Mouse (Mus musculus) hindbrain, embryonic 13.5 days (tissue): ENCODE data around the gene 0610037L13Rik. TPM values are rescaled to one million over a fixed set of nuclear protein-coding genes. Genes with fewer than 3 reads are reported as not detected.

Source experiments
- ATAC-seq: fragments of 200-750 bp; cut with Nextera tagmentation; 2 replicates; pipeline ENCODE4 v1.8.0; 2017; ENCODE audit warnings: moderate TSS enrichment; ENCODE audit not compliant: low FRiP score
- H3K27ac ChIP-seq: fragments of 300-500 bp; sonication (generic); 2 replicates; pipeline ENCODE4 v1.5.1; 2015; ENCODE audit warnings: inconsistent platforms, mild to moderate bottlenecking, moderate library complexity
- H3K27me3 ChIP-seq: fragments of 300-500 bp; sonication (generic); 2 replicates; pipeline ENCODE4 v1.6.1; 2015; ENCODE audit warnings: mild to moderate bottlenecking, inconsistent platforms
- H3K36me3 ChIP-seq: fragments of 300-500 bp; sonication (generic); 2 replicates; pipeline ENCODE4 v1.6.1; 2015; ENCODE audit warnings: mild to moderate bottlenecking, inconsistent platforms
- H3K4me1 ChIP-seq: fragments of 300-500 bp; sonication (generic); replicated peaks from 2 replicates; pipeline ENCODE4 v1.6.1; 2015; ENCODE audit warnings: inconsistent platforms
- H3K4me2 ChIP-seq: fragments of 300-500 bp; sonication (generic); 2 replicates; pipeline ENCODE4 v1.6.1; 2015; ENCODE audit warnings: inconsistent platforms, mild to moderate bottlenecking, moderate library complexity
- H3K4me3 ChIP-seq: fragments of 300-500 bp; sonication (generic); 2 replicates; pipeline ENCODE4 v1.5.1; 2015; ENCODE audit warnings: mild to moderate bottlenecking, inconsistent platforms
- H3K9ac ChIP-seq: fragments of 300-500 bp; sonication (generic); 2 replicates; pipeline ENCODE4 v1.6.1; 2015; ENCODE audit warnings: mild to moderate bottlenecking, inconsistent platforms
- H3K9me3 ChIP-seq: fragments of 300-500 bp; sonication (generic); 2 replicates; pipeline ENCODE4 v1.6.1; 2016; ENCODE audit warnings: inconsistent platforms
- WGBS: fragments of 180-500 bp; shearing (Covaris S2); methylation state at CpG from one replicate; pipeline ENCODE4 v1.1.7; 2015; 5-methylcytosine and 5-hydroxymethylcytosine counted together
- polyA plus RNA-seq: library from polyadenylated mRNA; unstranded; fragments of >200 nt; fragmentation: Nextera tagmentation; extraction: Ambion mirVana; gene quantifications from 2 replicates; pipeline ENCODE4 v1.2.1, GENCODE M21; 2015

Gene 0610037L13Rik
- polyA plus RNA-seq, 1 experiment from 2014 or later: 93.7 TPM

DNA sequence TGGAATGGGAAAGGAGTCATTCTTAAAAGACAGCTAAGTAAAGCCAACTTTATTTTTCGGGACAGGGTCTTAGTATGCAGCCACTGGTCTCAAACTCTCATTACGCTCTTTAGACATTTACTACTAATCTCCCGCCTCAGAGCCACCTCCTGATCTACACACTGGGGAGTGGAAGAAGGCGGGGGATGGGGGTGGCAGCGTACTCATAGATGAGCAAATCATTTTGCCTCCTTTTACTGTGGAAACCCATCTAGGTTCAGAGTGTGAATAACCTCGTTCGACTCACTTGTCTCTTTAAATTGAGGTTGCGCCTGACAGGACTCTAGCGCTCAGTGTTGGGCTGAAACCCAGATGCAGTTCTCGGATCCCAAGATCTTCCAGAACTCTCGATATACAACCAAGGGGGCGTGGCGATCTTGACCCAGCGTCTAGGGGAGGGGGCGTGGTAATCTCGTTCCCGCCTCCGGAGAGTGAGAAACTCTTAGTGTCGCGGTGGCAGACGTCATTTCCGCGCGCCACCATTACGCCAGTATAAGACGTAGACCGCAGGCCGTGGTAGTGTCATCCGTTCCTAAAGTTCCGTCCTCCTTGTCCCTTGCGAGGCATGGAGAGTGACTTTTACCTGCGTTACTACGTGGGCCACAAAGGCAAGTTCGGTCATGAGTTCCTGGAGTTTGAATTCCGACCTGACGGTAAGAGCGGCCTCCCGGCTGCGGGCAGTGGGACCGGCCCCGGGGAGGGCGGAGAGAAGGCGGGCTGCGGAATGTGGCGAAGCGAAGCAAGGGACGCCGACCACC, 10.2 kb upstream of the 0610037L13Rik start, which contains the start of gene Magoh:
Magoh (plus strand) TSS at position 502 of the 797 bp plus-strand sequence.
- 4% methylated on average over 48 of the region's 48 CpGs for WGBS
- H3K4me2 ChIP-seq: peak within 1 kb of the TSS; percentile 85
- H3K9ac ChIP-seq: peak within 1 kb of the TSS; percentile 82
- H3K27me3 ChIP-seq: no peaks in the 10 kb centered on the region
- H3K4me1 ChIP-seq: peaks cover 17% of the 10 kb centered on the region
- H3K36me3 ChIP-seq: peaks cover 43% of the 10 kb centered on the region
- peak within 1 kb of the TSS; percentile 82 for H3K27ac ChIP-seq
- peak; percentile 95 for ATAC-seq
- no peaks in the 10 kb centered on the region for H3K9me3 ChIP-seq
- H3K4me3 ChIP-seq: peak within 1 kb of the TSS; percentile 82

DNA sequence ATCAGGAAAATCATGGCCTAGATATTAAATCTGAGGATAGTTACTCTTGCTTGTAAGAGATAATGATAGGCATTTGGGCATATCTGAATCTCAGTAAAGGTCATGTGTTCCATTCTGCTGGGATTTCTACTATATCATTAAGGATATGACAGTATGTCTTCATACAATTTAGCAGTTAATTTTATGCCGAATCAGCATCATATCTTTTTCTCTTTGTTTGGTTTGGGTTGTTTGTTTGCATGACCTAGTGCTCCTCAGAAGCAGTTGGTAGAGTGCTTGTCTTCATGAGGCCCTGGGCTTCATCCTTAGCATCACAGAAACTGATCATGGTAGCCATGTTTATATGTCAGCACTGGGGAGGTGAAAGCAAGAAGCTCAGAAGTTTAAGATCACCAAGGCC, 8.0 kb upstream of the 0610037L13Rik start:
- no peak overlapping the region for H3K27ac ChIP-seq
- no peak overlapping the region for H3K4me3 ChIP-seq
- ATAC-seq: no peak
- WGBS: 100% methylated on average over 1 of the region's 1 CpGs
- no peaks in the 10 kb centered on the region for H3K27me3 ChIP-seq
- H3K36me3 ChIP-seq: peaks cover 52% of the 10 kb centered on the region
- no peaks in the 10 kb centered on the region for H3K9me3 ChIP-seq
- no peak overlapping the region for H3K9ac ChIP-seq
- H3K4me1 ChIP-seq: peaks cover 17% of the 10 kb centered on the region
- no peak overlapping the region for H3K4me2 ChIP-seq

DNA sequence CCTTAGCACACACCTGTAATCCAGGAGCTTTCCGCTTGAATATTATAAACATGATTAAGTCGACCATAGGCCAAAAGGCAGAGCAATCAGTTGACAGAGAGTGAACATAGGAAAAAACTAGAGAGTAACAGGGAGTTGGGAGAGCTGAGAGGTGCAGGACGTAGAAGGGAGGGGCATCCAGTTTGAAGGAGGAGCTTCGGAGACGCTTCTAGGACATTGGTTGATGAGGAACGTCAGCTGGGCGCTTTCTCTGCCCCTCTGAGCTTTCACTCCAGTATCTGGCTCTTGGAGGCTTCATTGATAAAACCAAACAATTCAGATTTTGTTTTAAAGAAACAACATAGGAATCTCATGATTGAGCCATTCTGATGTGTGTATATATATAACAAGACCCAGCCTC, 3.2 kb upstream of the 0610037L13Rik start:
- Histone ChIP-seq H3K27me3 (no peaks in the 10 kb centered on the region), H3K4me2 (no peak overlapping the region), H3K27ac (no peak overlapping the region), H3K9ac (no peak overlapping the region), H3K4me3 (no peak overlapping the region), H3K4me1 (peaks cover 16% of the 10 kb centered on the region), H3K36me3 (peaks cover 57% of the 10 kb centered on the region), H3K9me3 (no peaks in the 10 kb centered on the region)
- 86% methylated on average over 7 of the region's 7 CpGs for WGBS
- no peak for ATAC-seq

GRCm38 (mm10) chr4:107889385-107889730, 255 bp upstream of the 0610037L13Rik start:
- Histone ChIP-seq H3K27me3 (no peaks in the 10 kb centered on the region), H3K4me1 (peaks cover 16% of the 10 kb centered on the region), H3K36me3 (peaks cover 53% of the 10 kb centered on the region), H3K27ac (peak overlapping the region; percentile 96), H3K4me2 (peak overlapping the region; percentile 90), H3K9me3 (no peaks in the 10 kb centered on the region), H3K4me3 (peak overlapping the region; percentile 57), H3K9ac (peak overlapping the region; percentile 84)
- ATAC-seq: peak; percentile 41
- WGBS: 2% methylated on average over 12 of the region's 12 CpGs

- Histone ChIP-seq H3K4me1 (peaks cover 16% of the 10 kb centered on the region), H3K27me3 (no peaks in the 10 kb centered on the region), H3K36me3 (peaks cover 55% of the 10 kb centered on the region), H3K9me3 (no peaks in the 10 kb centered on the region), H3K4me3 (no peak overlapping the region), H3K27ac (no peak overlapping the region), H3K9ac (no peak overlapping the region), H3K4me2 (no peak overlapping the region)
- 85% methylated on average over 2 of the region's 2 CpGs for WGBS
- no peak for ATAC-seq
These were observed 3.0 kb downstream of the 0610037L13Rik start for GRCm38 (mm10) chr4:107892663-107893062.

GRCm38 (mm10) chr4:107899211-107899927, 9.8 kb downstream of the 0610037L13Rik start:
- 79% methylated on average over 5 of the region's 5 CpGs for WGBS
- H3K4me2 ChIP-seq: no peak overlapping the region
- H3K27me3 ChIP-seq: no peaks in the 10 kb centered on the region
- peaks cover 55% of the 10 kb centered on the region for H3K36me3 ChIP-seq
- H3K4me3 ChIP-seq: no peak overlapping the region
- no peak overlapping the region for H3K27ac ChIP-seq
- 0 out of 2 replicates have a peak, but pooled peaks cover 3% of the 10 kb centered on the region for H3K4me1 ChIP-seq
- no peak overlapping the region for H3K9ac ChIP-seq
- no peaks in the 10 kb centered on the region for H3K9me3 ChIP-seq
- ATAC-seq: no peak

GRCm38 (mm10) chr4:107900206-107900605, 10.6 kb downstream of the 0610037L13Rik start:
- no peak overlapping the region for H3K4me3 ChIP-seq
- H3K27me3 ChIP-seq: no peaks in the 10 kb centered on the region
- ATAC-seq: no peak
- 89% methylated on average over 3 of the region's 3 CpGs for WGBS
- H3K36me3 ChIP-seq: peaks cover 57% of the 10 kb centered on the region
- no peaks in the 10 kb centered on the region for H3K9me3 ChIP-seq
- 0 out of 2 replicates have a peak, but pooled peaks cover 3% of the 10 kb centered on the region for H3K4me1 ChIP-seq
- H3K27ac ChIP-seq: no peak overlapping the region
- no peak overlapping the region for H3K4me2 ChIP-seq
- no peak overlapping the region for H3K9ac ChIP-seq

GRCm38 (mm10) chr4:107904252-107904651, 14.6 kb downstream of the 0610037L13Rik start:
- Histone ChIP-seq H3K4me1 (0 out of 2 replicates have a peak, but pooled peaks cover 3% of the 10 kb centered on the region), H3K4me3 (no peak overlapping the region), H3K9me3 (no peaks in the 10 kb centered on the region), H3K27ac (no peak overlapping the region), H3K4me2 (no peak overlapping the region), H3K9ac (no peak overlapping the region), H3K36me3 (peaks cover 41% of the 10 kb centered on the region), H3K27me3 (no peaks in the 10 kb centered on the region)
- 96% methylated on average over 10 of the region's 10 CpGs for WGBS
- no peak for ATAC-seq

- Histone ChIP-seq H3K9me3 (no peaks in the 10 kb centered on the region), H3K4me3 (no peak overlapping the region), H3K4me2 (no peak overlapping the region), H3K27me3 (no peaks in the 10 kb centered on the region), H3K36me3 (peaks cover 48% of the 10 kb centered on the region), H3K27ac (no peak overlapping the region), H3K9ac (no peak overlapping the region), H3K4me1 (0 out of 2 replicates have a peak, but pooled peaks cover 3% of the 10 kb centered on the region)
- 93% methylated on average over 9 of the region's 9 CpGs for WGBS
- no peak for ATAC-seq
These were observed 16.9 kb downstream of the 0610037L13Rik start for GRCm38 (mm10) chr4:107906561-107906960.

DNA sequence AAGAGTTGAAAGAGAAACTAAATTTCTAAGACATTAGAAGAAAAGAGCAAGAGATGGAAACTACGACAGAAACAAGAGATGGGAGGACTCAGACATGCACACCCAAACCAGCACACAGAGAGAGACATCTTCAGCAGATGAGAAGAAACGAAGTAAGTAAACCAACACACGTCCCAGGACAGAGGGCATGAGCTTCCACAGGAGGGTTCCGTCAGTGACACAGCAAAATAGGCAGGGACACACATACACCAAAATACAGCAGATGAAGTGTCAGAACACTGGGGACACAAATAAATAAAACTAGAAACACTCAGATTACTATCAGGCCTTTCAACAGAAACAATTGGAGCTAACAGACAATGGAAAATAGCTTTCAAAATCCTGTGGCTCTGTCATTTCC, 20.4 kb downstream of the 0610037L13Rik start:
- H3K36me3 ChIP-seq: peaks cover 51% of the 10 kb centered on the region
- 91% methylated on average over 4 of the region's 4 CpGs for WGBS
- no peak for ATAC-seq

GRCm38 (mm10) chr4:107920336-107920735, 30.7 kb downstream of the 0610037L13Rik start:
- H3K4me1 ChIP-seq: peaks cover 28% of the 10 kb centered on the region
- no peak for ATAC-seq
- peaks cover 7% of the 10 kb centered on the region; the same call in 1 of the 2 replicates for H3K36me3 ChIP-seq
- H3K4me2 ChIP-seq: no peak overlapping the region
- H3K4me3 ChIP-seq: no peak overlapping the region
- H3K27ac ChIP-seq: no peak overlapping the region
- H3K9ac ChIP-seq: no peak overlapping the region
- H3K9me3 ChIP-seq: no peaks in the 10 kb centered on the region
- 0 out of 2 replicates have a peak, but pooled peaks cover 3% of the 10 kb centered on the region for H3K27me3 ChIP-seq
- 88% methylated on average over 2 of the region's 2 CpGs for WGBS

More for the DNA sequence above, 20.4 kb downstream of the 0610037L13Rik start:
- Histone ChIP-seq H3K27ac (no peak overlapping the region), H3K9ac (no peak overlapping the region), H3K27me3 (no peaks in the 10 kb centered on the region), H3K9me3 (no peaks in the 10 kb centered on the region), H3K4me1 (no peaks in the 10 kb centered on the region), H3K4me3 (no peak overlapping the region), H3K4me2 (no peak overlapping the region)

GRCm38 (mm10) chr4:107921152-107921695, 31.6 kb downstream of the 0610037L13Rik start:
- Histone ChIP-seq H3K27ac (no peak overlapping the region), H3K36me3 (peaks cover 7% of the 10 kb centered on the region; the same call in 1 of the 2 replicates), H3K4me3 (no peak overlapping the region), H3K9ac (no peak overlapping the region), H3K4me2 (no peak overlapping the region), H3K9me3 (no peaks in the 10 kb centered on the region), H3K4me1 (peaks cover 28% of the 10 kb centered on the region), H3K27me3 (0 out of 2 replicates have a peak, but pooled peaks cover 3% of the 10 kb centered on the region)
- no peak for ATAC-seq
- 85% methylated on average over 8 of the region's 8 CpGs for WGBS
